ENCODE assay signal across 8 mouse cellular contexts in genomic region chr6:51168775-51169695, GRCm38 (mm10).
DNase-seq lines count a peak whose midpoint lies in the region; ATAC-seq and TF ChIP-seq lines count a peak whose summit lies in the region.

No protein-coding gene starts in this region.

- TF ChIP-seq CTCF in heart, postnatal 0 days (IDR thresholded peaks at IDR 0.05; ENCODE audit: low read depth), result no peak

- 4% methylated on average over 38 of the region's 38 CpGs for WGBS in embryonic facial prominence, embryonic 10.5 days
- 14% methylated on average over 38 of the region's 38 CpGs for WGBS in heart, postnatal 0 days
- WGBS in limb, embryonic 13.5 days, result 5% methylated on average over 38 of the region's 38 CpGs
- WGBS in midbrain, embryonic 16.5 days, result 8% methylated on average over 37 of the region's 38 CpGs

- TF ChIP-seq EP300 in heart, postnatal 0 days (IDR thresholded peaks at IDR 0.05; ENCODE audit: low read depth), result no peak

- H3K9me3 ChIP-seq in embryonic facial prominence, embryonic 10.5 days, result no peaks in the 10 kb centered on the region
- H3K9me3 ChIP-seq in heart, postnatal 0 days (replicated peaks; ENCODE audit: control insufficient read depth, low read length), result no peaks in the 10 kb centered on the region
- no peaks in the 10 kb centered on the region for H3K9me3 ChIP-seq in limb, embryonic 13.5 days
- H3K9me3 ChIP-seq in midbrain, embryonic 16.5 days (replicated peaks; ENCODE audit: control insufficient read depth, low read length, poor library complexity, severe bottlenecking), result no peaks in the 10 kb centered on the region

- peak overlapping the region; percentile 98 for H3K27ac ChIP-seq in embryonic facial prominence, embryonic 10.5 days (replicated peaks)
- H3K27ac ChIP-seq in heart, postnatal 0 days (ENCODE audit: low read depth), result peak overlapping the region; percentile 92
- peak overlapping the region; percentile 92 for H3K27ac ChIP-seq in limb, embryonic 13.5 days
- peak overlapping the region; percentile 47; the same call in 1 of the 2 replicates for H3K27ac ChIP-seq in midbrain, embryonic 16.5 days (ENCODE audit: low read length)

- H3K4me3 ChIP-seq in embryonic facial prominence, embryonic 10.5 days, result peak overlapping the region; percentile 52
- H3K4me3 ChIP-seq in heart, postnatal 0 days (ENCODE audit: low read depth, low read length), result peak overlapping the region; percentile 44
- H3K4me3 ChIP-seq in limb, embryonic 13.5 days, result peak overlapping the region; percentile 41
- peak overlapping the region; percentile 23 for H3K4me3 ChIP-seq in midbrain, embryonic 16.5 days (ENCODE audit: low read depth, low read length)

- ATAC-seq in heart, postnatal 0 days (ENCODE audit: insufficient read depth, low read depth), result no peak
- no peak for ATAC-seq in limb, embryonic 13.5 days (ENCODE audit: low FRiP score, low read depth)
- peak; percentile 33; the same call in 1 of the 2 replicates for ATAC-seq in midbrain, embryonic 16.5 days

- DNase-seq in kidney, adult 18-20 months, result peak; percentile 38
- DNase-seq in kidney, adult 8-10 months, result no peak
- DNase-seq in embryonic facial prominence, embryonic 10.5 days (ENCODE audit: low spot score), result peak; percentile 74
- no peak for DNase-seq in heart, postnatal 0 days (ENCODE audit: low spot score)
- no peak for DNase-seq in layer of hippocampus, postnatal 25 days (ENCODE audit: extremely low spot score in 1 of 2, low spot score in 1 of 2)
- DNase-seq in left cerebral cortex, postnatal 14 days (ENCODE audit: low spot score in 2 of 2), result no peak

- H3K27me3 ChIP-seq in embryonic facial prominence, embryonic 10.5 days (replicated peaks; ENCODE audit: low read depth, poor library complexity, severe bottlenecking), result peaks cover 15% of the 10 kb centered on the region
- peaks cover 5% of the 10 kb centered on the region for H3K27me3 ChIP-seq in heart, postnatal 0 days (ENCODE audit: control insufficient read depth, insufficient read depth, low read length)
- 0 out of 2 replicates have a peak, but pooled peaks cover 9% of the 10 kb centered on the region for H3K27me3 ChIP-seq in limb, embryonic 13.5 days
- peaks cover 14% of the 10 kb centered on the region for H3K27me3 ChIP-seq in midbrain, embryonic 16.5 days (ENCODE audit: control insufficient read depth, insufficient read depth, low read depth, low read length)

- peak overlapping the region; percentile 62 for H3K9ac ChIP-seq in heart, postnatal 0 days (replicated peaks; ENCODE audit: low read depth, low read length)
- peak overlapping the region; percentile 75 for H3K9ac ChIP-seq in limb, embryonic 13.5 days
- H3K9ac ChIP-seq in midbrain, embryonic 16.5 days (ENCODE audit: low read depth, low read length), result peak overlapping the region; percentile 53; the same call in 1 of the 2 replicates

- peaks cover 65% of the 10 kb centered on the region for H3K4me1 ChIP-seq in embryonic facial prominence, embryonic 10.5 days
- H3K4me1 ChIP-seq in heart, postnatal 0 days (ENCODE audit: control insufficient read depth, insufficient read depth), result peaks cover 7% of the 10 kb centered on the region; the same call in 1 of the 2 replicates
- H3K4me1 ChIP-seq in limb, embryonic 13.5 days, result peaks cover 49% of the 10 kb centered on the region
- peaks cover 9% of the 10 kb centered on the region for H3K4me1 ChIP-seq in midbrain, embryonic 16.5 days (ENCODE audit: control insufficient read depth, insufficient read depth, low read length)

- peak overlapping the region; percentile 74 for H3K4me2 ChIP-seq in heart, postnatal 0 days (ENCODE audit: low read depth, low read length)
- peak overlapping the region; percentile 75 for H3K4me2 ChIP-seq in limb, embryonic 13.5 days (replicated peaks)
- H3K4me2 ChIP-seq in midbrain, embryonic 16.5 days (ENCODE audit: low read length), result peak overlapping the region; percentile 56

- intact Hi-C loops in left cerebral cortex, postnatal 14 days (cut with DNase I), result loop anchor here (1.0 to 2.0 kb wide), 3 partner anchors 230 to 490 kb away; no protein-coding TSS in a partner anchor

- no peaks in the 10 kb centered on the region for H3K36me3 ChIP-seq in embryonic facial prominence, embryonic 10.5 days (replicated peaks)
- no peaks in the 10 kb centered on the region for H3K36me3 ChIP-seq in heart, postnatal 0 days (replicated peaks; ENCODE audit: control insufficient read depth, insufficient read depth, low read length)
- H3K36me3 ChIP-seq in limb, embryonic 13.5 days, result no peaks in the 10 kb centered on the region
- H3K36me3 ChIP-seq in midbrain, embryonic 16.5 days (ENCODE audit: control insufficient read depth, insufficient read depth, low read length), result no peaks in the 10 kb centered on the region

Comparison
In these comparisons a context has a peak if more than half of its experiments do, and no peak if none do; other contexts are left out.
1. DNase-seq: peak in kidney, adult 18-20 months (single experiment) and embryonic facial prominence, embryonic 10.5 days (single experiment); none in kidney, adult 8-10 months (0 of 2), heart, postnatal 0 days (single experiment), layer of hippocampus, postnatal 25 days (0 of 2) and left cerebral cortex, postnatal 14 days (0 of 2).
2. H3K27ac ChIP-seq: peak in every context shown above with its lines; median percentile 98 in embryonic facial prominence, embryonic 10.5 days; 92 in heart, postnatal 0 days; 92 in limb, embryonic 13.5 days; 47 in midbrain, embryonic 16.5 days.
3. Peak in every context shown above with its lines, with median percentiles within 50 percentile points of each other: H3K4me3 ChIP-seq, H3K4me2 ChIP-seq and H3K9ac ChIP-seq.